Comparison of ENCODE assay signal across 8 mouse cellular contexts in genomic region chr12:83987583-83988441, GRCm38 (mm10). TPM values are rescaled to one million over a fixed set of nuclear protein-coding genes. Genes with fewer than 3 reads are reported as not detected.
DNase-seq lines count a peak whose midpoint lies in the region; ATAC-seq and TF ChIP-seq lines count a peak whose summit lies in the region.

Gene Acot2, plus strand, starts transcription at chr12:83987861.

- TF ChIP-seq CTCF in cortical plate, adult 2 months (IDR thresholded peaks at IDR 0.05; ENCODE audit: extremely low read depth, insufficient read depth, low read length) = peak; percentile 60
- TF ChIP-seq CTCF in hindbrain, postnatal 0 days (IDR thresholded peaks at IDR 0.05; ENCODE audit: low read depth) = peak; percentile 88
- peak; percentile 67 for TF ChIP-seq CTCF in left cerebral cortex, adult 2 months (IDR thresholded peaks at IDR 0.05)

- DNase-seq in adipocyte (ENCODE audit: low spot score) = peak; percentile 86
- DNase-seq in gastrocnemius, adult 8-10 months (ENCODE audit: low spot score in 2 of 2) = peak; percentile 59 to 61
- DNase-seq in hindbrain, postnatal 0 days (ENCODE audit: low spot score) = peak; percentile 91
- DNase-seq in left cerebral cortex, adult 2 months (ENCODE audit: extremely low spot score in 1 of 2, low spot score in 2 of 2) = peak; percentile 66 to 71
- peak; percentile 69 for DNase-seq in retina, postnatal 7 days (ENCODE audit: low read depth, low spot score)
- peak; percentile 61 for DNase-seq in urinary bladder, adult 2 months (ENCODE audit: low spot score)

- no peaks in the 10 kb centered on the region for H3K4me1 ChIP-seq in cortical plate, adult 2 months (ENCODE audit: control insufficient read depth, insufficient read depth, low read length)
- no peaks in the 10 kb centered on the region for H3K4me1 ChIP-seq in hindbrain, postnatal 0 days (ENCODE audit: insufficient read depth, low read length)

- peak within 1 kb of the TSS; percentile 42 for H3K4me3 ChIP-seq in cortical plate, adult 2 months (ENCODE audit: insufficient read depth, low read length)
- peak within 1 kb of the TSS; percentile 54 for H3K4me3 ChIP-seq in hindbrain, postnatal 0 days (ENCODE audit: low read length)
- H3K4me3 ChIP-seq in left cerebral cortex, adult 2 months = peak within 1 kb of the TSS; percentile 59
- peak within 1 kb of the TSS; percentile 39 for H3K4me3 ChIP-seq in macrophage (ENCODE audit: inconsistent target)

- H3K9ac ChIP-seq in hindbrain, postnatal 0 days (replicated peaks; ENCODE audit: low read length) = peak within 1 kb of the TSS; percentile 77

- ATAC-seq in hindbrain, postnatal 0 days = peak; percentile 95

- H3K36me3 ChIP-seq in hindbrain, postnatal 0 days (ENCODE audit: insufficient read depth, low read length) = no peaks in the 10 kb centered on the region
- no peaks in the 10 kb centered on the region for H3K36me3 ChIP-seq in macrophage (ENCODE audit: inconsistent target)

- H3K4me2 ChIP-seq in hindbrain, postnatal 0 days (ENCODE audit: low read depth, low read length) = peak within 1 kb of the TSS; percentile 53

- peak; percentile 61; the same call in 1 of the 2 replicates for TF ChIP-seq POLR2A in cortical plate, adult 2 months (IDR thresholded peaks at IDR 0.05; ENCODE audit: extremely low read depth, insufficient read depth, low read length)

- H3K79me2 ChIP-seq in macrophage (ENCODE audit: inconsistent target) = no peaks in the 10 kb centered on the region

- H3K27ac ChIP-seq in cortical plate, adult 2 months (ENCODE audit: insufficient read depth, low read length) = peak within 1 kb of the TSS; percentile 92
- H3K27ac ChIP-seq in hindbrain, postnatal 0 days = peak within 1 kb of the TSS; percentile 96
- peak within 1 kb of the TSS; percentile 92 for H3K27ac ChIP-seq in left cerebral cortex, adult 2 months
- H3K27ac ChIP-seq in macrophage = peak within 1 kb of the TSS; percentile 54

- under 1% methylated on average over 80 of the region's 80 CpGs for WGBS in hindbrain, postnatal 0 days
- 1% methylated on average over 67 of the region's 80 CpGs for WGBS in macrophage (ENCODE audit: missing documents)

- no peaks in the 10 kb centered on the region for H3K27me3 ChIP-seq in hindbrain, postnatal 0 days (ENCODE audit: insufficient read depth, low read length)

- intact Hi-C loops in left cerebral cortex, adult 2 months (cut with DNase I) = loop anchor here (5.0 kb wide), 1 partner anchor 44 kb away; no protein-coding TSS in a partner anchor

- H3K9me3 ChIP-seq in hindbrain, postnatal 0 days (ENCODE audit: low read length) = no peaks in the 10 kb centered on the region

RNA-seq across cellular contexts. Expression of gene Acot2, which starts in this region (rescaled TPM):
- polyA plus RNA-seq in cortical plate, adult 2 months (2012; rRNA removed) = 7.3 and 8.0 TPM in 2 replicates
- 10 to 100 TPM; 14.9 to 20.7 (median 17.2) TPM for total RNA-seq in gastrocnemius, adult 8-10 months (2022)
- 18.6 and 29.1 TPM in 2 replicates for total RNA-seq in hindbrain, postnatal 0 days (2014; rRNA removed)
- 31.2 and 33.9 TPM in 2 replicates for polyA plus RNA-seq in hindbrain, postnatal 0 days (2015; fragmentation: Nextera tagmentation; extraction: Ambion mirVana)
- 10 to 100 TPM in 1 of 2 experiments, 1 to 10 TPM in 1; 9.5 to 10.4 TPM for total RNA-seq in left cerebral cortex, adult 2 months (2021)
- 1 to 10 TPM in 8 of 26 experiments, under 1 TPM in 10, not detected in 8; 0.36 to 4.2 (median 0.88) TPM for total RNA-seq in macrophage (2018; cell fraction: chromatin; rRNA removed)
- 10 to 100 TPM in 11 of 26 experiments, 1 to 10 TPM in 15; 6.1 to 17.9 (median 9.6) TPM for total RNA-seq in macrophage (2018; cell fraction: cytosol; rRNA removed)
- 10 to 100 TPM in 1 of 26 experiments, 1 to 10 TPM in 25; 2.2 to 11.3 (median 4.8) TPM for total RNA-seq in macrophage (2018; cell fraction: nucleus; rRNA removed)
- 9.4 to 14.1 TPM (median 11.7 TPM) in 3 replicates for polyA plus RNA-seq in macrophage (2018)
- polyA plus RNA-seq in urinary bladder, adult 2 months (2012; rRNA removed) = 13.2 and 13.8 TPM in 2 replicates

Comparison
In these comparisons a context has a peak if more than half of its experiments do, and no peak if none do; other contexts are left out.
1. Peak in every context shown above with its lines: DNase-seq, ATAC-seq, H3K4me3 ChIP-seq and H3K27ac ChIP-seq.